Mouse (Mus musculus) left cerebral cortex, adult 18-20 months (tissue): Measurements from ENCODE around the gene Gnaz. TPM values are rescaled to one million over a fixed set of nuclear protein-coding genes. Genes with fewer than 3 reads are reported as not detected.
"Not testable (repeated sequence)": the region's sequence is repeated elsewhere in the genome, so short reads cannot be mapped to it uniquely, and the experiment has no call there.

Experiments
- DNase-seq, 2 experiments: peaks; one replicate each; pipeline ENCODE4 v3.0.0; 2021 to 2022; ENCODE audit warnings: low spot score in 2 of 2, mixed read lengths in 1 of 2
- total RNA-seq, 2 experiments: library from RNA; stranded (reverse); gene quantifications; 2 replicates each; pipeline ENCODE4 v1.2.3; 2021

Gene Gnaz
- total RNA-seq, 2 experiments from 2014 or later: 120 to 126 TPM

DNA sequence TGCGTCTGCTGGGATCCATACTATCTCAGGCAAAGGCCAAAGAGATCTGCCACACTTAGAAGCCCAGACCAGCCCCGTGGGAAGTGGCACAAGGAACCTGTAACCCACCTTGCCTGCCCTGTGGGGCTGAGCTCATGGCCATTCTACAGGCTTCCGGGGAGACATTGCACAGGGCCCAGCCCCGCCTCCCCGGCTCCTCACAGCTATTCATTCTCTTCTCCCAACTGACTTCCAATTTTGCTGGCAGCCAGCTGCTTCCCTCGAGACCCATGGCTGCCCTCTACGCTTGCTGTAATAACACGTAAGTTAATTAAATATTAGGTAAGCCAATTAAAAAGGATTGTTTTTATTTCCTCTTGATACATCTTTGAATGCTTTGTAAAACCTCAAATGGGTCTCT, 59.5 kb downstream of the Gnaz start:
- no peak for DNase-seq

DNA sequence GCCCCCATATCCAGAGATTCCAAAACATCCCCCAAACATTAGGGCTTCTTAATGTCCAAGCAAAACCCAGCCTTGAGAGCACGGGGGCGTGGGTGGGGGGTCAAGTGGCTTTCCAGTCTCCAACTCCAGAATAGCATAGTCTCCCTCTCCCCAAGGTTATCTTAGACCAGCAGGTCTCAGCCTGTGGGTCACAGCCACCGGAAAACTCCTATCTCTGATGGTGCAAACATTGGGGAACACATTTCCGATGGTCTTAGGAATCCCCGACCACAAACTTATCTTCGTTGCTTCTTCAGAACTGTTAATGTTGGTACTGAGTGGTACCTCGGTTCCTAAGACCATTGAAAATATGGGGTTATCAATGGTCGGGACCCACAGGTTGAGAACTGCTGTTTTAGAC, 61.8 kb downstream of the Gnaz start:
- no peak for DNase-seq

DNA sequence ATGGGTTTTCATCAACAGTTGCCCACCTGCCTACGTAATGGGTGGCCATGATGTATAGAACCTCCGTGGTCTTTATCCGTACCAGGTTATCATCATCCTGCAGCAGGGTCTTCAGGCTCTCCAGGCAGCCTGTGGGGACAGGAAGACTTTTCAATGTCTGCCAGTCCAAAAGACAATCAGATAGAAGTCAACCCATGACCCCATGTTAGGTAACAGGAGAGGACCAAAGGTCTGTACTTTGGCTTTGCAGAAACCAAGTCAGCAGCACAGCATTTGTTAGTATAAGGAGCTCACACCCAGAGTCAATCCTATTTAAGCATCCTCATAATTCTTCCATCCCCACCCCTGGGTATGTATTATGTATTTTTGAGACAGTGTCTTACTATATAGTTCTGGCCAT, 62.7 kb downstream of the Gnaz start:
- DNase-seq: no peak

DNA sequence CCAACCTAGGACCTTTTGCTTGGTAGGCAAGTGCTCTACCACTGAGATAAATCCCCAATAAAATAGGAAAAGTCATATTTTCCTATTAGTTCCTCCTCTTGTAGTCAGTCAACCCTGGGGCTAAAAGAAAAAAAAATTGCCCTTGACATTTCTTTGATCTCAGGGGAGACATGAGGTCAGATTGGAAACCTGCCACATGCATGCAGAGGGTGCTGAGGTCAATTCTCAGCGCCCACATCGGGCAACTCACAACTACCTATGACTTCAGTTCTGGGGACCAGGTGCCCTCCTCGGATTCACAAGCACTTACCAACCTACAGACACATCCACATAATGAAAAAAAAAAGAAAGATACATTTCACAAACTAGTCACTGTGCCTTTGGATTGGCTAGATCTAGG, 63.3 kb downstream of the Gnaz start:
- no peak for DNase-seq

DNA sequence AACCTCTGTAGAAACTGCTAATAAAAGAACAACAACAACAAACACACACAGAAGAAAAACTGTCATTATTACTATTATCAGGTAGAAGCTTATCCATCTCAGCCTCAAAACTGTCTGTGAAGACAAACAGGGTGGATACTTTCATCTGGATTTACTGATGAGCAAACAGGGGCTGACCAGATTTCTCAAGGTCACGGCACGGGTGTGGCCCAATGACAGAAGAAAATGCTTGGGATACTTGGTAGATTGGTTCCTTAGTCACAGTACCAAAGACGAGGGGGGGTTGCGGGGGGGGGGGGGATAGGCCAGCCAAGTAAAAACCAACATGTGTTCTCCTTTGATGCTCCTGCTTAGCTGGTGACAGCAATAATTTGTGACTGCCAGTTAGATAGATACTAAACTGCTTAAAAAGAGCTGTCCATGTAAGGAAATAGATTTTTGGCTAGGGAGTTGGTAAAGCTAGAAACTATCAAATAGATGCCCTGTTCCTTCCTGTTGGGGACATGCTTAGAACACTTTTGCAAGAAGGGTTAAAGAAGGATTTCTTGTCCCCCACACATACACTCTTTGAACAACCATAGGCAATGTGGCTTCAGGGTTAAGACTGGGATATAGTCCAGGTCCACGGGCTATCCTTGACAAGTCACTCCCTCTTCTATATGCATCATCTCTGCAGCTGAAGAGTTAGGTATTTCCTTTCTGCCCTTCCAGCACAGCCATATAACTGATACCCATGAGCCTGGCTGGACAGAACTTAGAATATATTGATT, 64.6 kb downstream of the Gnaz start:
- DNase-seq: no peak

DNA sequence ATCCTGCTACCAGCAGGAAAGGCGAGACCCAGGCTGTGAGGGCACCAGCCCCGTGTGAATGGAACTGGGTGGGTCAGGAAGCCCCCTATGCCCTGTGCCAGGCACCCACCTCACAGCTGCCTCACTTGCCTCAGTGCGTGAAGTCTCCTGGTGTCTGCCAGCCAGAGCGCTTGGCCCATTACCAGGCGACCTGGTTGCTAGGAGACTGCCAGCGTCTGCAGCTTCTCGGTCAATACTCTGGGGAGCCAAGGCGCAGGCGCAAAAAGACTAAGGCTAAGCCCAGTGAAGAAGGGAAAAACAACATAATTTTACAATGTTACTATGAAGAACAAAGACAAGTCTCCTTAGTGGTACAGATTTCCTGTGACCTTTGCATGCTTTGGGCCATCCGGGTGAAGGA, 65.4 kb downstream of the Gnaz start, which contains the start of gene Rsph14:
Gene Rsph14 (minus strand): TSS at position 192 of the 400 bp plus-strand sequence.
- DNase-seq: peak; percentile 77 to 85

DNA sequence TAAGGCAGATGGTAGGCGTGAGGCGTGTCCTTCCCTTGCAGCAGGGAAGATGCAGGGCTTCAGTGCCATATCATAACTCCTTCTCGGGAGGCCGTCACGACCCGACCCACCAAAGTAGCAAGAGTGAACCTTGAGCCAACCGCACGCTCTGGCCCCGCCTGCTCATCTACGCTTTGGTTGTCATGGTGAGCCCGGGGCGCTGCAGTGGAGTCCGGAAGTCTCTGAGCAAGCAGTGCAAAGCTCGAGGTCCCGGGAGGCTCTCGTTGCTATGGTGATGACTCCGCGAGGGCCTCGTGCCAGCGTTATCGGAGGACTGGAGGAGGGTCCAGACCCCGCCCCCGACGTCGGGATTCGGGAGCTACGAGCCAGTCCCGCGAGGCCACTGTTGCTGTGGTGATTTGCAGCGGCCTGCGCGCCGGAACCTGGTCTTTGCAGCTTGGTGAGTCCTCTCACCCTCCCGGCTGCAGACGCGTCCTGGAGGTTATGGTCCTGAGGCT, 70.0 kb downstream of the Gnaz start, which contains the start of gene Rab36:
Gene Rab36 (plus strand): TSS at position 176 of the 497 bp plus-strand sequence.
- DNase-seq: peak; percentile 88 to 92

DNA sequence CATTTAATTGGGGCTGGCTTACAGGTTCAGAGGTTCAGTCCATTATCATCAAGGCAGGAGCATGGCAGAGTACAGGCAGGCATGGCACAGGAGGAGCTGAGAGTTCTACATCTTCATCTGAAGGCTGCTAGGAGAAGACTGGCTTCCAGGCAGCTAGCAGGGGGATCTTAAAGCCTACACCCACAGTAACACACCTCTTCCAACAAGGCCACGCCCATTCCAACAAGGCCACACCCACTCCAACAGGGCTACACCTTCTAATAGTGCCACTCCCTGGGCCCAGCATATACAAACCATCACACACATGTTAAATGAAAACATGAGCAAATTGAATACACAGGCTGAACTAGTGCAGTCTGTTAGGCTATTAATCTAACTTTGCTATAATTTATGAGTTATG, 75.1 kb downstream of the Gnaz start:
- DNase-seq: not testable (repeated sequence)

DNA sequence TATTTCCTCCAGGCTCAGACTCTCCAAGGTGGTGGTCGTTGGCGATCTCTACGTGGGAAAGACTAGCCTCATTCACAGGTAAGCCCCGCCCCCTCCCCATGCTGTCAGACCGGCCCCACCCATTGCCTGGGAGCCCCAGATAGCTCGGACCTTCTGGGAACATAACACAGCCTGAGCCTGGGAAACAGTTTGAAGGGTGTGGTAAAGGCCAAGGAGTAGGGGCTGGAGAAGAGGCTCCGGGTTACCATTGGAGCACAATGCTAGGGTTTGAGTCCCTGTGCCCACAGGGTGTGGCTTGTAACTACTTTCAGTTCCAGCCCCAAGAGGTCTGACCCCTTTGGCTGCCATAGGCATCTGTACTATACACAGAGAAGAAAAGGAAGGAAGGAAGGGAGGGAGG, 77.5 kb downstream of the Gnaz start:
- no peak for DNase-seq

DNA sequence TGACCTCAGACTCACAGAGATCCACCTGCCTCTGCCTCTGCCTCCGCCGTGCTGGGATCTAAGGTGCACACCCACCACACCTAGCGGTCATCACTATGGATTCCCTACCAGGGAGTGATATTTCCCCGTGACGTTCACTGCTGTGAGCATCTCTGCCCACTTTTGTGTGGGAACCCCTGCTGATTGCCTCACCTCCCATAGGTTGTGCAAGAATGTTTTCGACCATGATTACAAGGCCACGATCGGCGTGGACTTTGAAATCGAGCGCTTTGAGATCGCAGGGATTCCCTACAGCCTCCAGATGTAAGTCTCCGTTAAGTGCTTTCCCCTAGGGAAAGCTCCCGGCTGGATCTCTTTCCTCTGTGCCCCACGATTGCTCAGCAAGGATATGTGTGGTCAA, 78.9 kb downstream of the Gnaz start:
- no peak for DNase-seq

DNA sequence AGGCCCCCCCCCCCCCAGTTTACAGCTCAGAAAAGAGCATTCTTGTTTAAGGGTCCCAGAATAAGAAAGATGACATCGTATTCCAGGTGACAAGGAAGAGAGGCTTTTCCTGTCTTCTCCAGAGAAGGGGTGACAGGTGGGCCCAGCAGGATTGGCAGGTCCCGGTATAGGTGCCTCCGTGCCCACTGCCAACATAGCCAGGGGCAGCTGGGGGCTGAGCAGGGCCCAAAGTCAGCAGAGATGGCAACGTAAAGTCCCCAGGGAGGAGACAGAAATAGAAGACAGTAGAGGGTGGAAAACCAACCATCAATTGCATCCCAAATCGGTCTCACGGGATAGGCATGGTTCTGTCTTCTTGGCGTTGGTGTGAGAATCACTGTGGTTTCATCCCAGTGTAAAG, 81.7 kb downstream of the Gnaz start:
- no peak for DNase-seq

DNA sequence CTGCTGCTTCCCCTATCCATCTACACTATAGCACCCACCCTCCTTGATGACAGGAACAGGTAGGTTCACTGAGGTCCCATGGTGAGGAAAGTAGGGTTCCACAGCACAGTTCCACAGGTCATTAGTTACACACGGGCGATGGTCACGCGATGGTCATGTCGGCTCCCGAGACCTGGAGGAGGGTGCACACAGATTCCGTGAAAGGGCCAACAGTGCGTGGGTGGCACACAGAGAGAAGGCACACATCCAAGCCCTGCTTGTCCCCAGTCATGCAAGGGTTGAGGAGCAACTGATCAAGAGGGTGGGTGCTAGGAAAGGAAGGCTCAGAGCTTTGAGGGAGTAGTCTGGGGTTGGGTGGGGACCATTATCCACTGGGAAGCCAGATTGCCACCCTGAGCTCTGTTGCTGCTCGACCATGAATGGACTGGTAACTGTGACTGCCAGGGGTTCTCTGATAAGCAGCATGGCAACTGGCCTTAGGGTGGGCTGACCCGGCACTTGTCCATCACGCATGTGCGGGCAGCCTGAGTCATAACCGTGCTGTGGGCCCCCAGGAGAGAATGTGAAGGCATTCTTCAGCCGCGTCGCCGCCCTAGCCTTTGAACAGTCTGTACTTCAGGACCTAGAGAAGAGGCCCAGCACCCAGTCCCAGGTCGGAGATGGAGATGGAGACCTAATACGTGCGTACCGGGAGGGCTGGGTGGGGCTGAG, 84.5 kb downstream of the Gnaz start:
- no peak for DNase-seq

DNA sequence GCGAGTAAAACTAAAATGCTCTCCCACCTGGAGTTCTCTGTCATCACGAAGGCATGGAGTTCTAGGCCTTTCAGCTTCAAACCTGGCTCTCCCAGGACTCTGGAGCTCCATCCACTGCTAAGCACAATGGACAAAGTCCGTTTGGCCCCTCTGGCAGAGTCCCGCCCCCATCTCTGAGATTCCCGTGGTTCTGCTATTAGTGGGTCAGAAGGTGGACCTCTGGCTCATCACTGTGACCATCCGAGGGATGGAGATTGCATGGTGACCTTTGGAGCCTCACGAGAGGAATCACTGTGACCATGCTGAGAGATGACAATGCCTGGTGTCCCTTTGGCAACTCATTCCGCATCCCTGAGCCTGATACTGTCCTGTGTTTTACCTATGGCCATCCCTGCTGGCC, 85.9 kb downstream of the Gnaz start:
- no peak for DNase-seq

DNA sequence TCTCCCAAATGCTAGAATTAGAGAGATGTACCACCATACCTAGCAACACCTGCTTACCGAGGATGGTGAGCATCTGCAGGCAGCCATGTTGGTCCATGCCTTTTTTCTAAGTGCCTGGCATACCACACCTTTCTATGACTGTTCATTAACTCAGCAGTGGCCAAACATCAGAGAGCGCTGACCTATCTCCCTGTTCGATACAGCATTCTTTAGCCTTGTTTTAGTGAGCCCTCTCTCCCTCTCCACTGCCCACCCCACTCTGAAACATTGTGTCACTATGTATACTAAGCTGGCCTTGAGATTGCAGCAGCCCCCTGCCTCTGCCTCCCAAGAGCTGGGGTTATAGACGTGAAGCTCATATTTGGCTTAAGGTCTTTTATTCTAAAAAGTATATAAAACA, 86.7 kb downstream of the Gnaz start:
- no peak for DNase-seq

DNA sequence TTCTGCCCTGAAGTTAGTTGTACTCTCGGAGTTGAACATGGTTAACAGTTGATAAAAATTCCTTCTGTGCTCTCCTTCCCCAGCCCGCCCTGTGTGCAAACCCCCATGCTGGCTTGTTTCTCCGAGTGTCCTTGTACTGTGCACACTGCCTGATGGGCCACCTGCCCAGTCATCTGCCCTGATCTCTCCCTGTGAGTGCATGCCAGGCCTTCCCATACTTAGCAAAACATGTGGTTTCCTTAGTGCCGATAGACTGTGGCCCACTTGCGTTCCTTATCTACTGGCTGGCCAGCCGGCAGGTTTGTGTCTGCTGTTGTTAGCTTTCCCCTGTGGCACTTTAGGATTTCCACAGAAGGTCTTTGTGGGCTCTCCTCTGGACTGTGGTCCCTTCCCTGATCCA, 87.1 kb downstream of the Gnaz start:
- DNase-seq: no peak

DNA sequence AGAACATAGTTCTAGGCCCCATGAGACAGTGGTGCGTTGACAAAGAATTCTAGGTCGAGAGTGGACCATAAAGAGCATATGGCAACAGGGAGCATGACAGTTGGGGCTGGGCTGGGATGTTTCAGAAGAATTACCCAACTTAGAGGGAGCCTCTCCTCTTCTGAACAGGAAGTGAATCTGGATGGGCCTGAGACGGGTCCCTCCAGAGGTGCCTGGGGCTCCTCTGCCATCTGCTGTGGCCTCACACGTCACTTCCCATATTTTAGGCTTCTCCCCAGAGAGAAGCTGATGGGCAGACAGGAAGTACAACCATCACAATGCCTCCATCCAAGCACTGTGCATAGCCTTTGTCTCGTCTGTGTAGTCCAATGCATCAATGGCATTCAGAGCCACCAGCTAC, 88.7 kb downstream of the Gnaz start:
- no peak for DNase-seq

DNA sequence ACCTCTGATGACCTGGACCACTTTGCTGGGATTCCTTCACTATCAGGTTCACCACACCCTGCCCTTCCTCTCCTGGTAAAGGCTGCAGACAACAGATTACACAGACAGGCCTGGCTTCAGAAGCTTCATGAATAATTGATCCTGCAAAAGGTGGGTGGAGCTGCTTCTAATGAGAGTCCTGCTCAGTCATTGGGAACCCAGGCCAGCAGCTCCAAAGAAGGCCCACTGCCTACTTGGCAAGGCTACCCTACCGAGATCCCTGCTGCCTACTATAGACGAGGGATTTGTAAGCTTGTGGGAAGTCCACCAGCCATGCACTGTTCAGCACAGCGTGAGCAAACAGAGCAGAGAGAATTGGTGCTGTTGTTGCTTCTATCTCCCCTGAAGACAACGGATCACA, 89.3 kb downstream of the Gnaz start:
- no peak for DNase-seq

DNA sequence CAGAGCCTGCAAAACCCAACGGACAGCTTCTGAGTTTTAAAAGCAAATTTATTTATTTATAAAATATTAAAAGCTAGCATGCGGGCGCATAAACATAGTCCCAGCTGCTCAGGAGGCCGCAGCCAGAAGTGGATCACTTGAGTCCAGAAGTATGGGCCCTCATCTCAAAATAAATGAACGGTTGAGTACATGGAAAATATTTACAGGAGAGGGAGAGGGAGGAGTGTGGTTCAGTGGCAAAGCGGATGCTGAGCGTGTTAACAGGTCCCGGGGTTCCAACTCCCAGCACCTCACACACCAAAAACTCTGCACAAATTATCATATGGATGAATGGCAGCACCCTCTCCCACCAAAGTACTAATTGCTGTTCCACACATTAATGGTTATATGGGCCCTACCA, 91.4 kb downstream of the Gnaz start:
- DNase-seq: no peak

DNA sequence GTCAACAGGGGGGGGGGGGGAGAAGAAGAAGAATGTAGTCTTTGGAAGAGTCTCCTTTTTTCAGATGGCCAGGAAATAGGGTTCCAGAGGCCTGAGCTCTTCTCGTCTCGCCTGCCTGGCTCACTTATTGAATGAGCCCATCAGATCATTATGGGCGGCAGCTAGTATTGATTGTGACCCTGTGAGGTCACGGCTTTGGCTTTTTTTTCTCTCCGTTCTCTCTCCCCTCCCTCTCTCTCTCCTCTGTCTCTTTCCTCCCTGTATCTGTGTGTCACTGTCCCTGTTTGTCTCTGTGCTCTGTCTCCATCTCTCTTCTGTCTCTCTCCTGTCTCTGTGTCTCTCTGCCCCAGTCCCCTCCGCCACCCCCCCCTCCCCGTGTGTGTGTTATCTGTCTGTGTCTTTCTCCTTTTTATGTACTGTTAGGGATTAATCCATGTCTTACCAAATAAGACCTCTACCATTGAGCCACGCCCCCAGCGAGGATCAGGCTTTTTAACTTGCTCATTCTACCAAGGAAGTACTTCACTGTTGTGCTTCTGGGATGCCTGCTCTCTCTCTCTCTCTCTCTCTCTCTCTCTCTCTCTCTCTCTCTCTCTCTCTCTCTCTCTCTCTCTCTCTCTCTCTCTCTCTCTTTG, 91.9 kb downstream of the Gnaz start:
- DNase-seq: no peak

DNA sequence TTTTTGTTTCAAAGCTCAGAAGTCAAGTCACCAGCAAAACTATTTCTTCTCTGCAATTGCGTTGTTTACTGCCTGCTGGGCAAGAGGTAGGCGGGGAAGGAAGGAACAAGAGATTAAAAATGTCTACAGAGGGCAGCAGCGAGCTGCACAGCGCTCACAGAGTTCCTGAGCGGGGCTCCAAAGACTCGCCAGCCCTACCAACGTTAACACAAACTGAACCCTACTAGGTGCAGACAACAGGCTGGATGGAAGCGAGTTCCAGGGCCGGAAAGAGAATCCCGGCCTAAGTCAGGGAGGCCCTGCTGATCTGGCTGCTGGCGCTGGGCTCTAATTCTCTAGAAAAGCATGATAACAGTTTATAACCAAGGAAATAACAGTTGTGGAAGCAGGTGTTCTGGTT, 92.4 kb downstream of the Gnaz start:
- peak; percentile 80 to 82 for DNase-seq

DNA sequence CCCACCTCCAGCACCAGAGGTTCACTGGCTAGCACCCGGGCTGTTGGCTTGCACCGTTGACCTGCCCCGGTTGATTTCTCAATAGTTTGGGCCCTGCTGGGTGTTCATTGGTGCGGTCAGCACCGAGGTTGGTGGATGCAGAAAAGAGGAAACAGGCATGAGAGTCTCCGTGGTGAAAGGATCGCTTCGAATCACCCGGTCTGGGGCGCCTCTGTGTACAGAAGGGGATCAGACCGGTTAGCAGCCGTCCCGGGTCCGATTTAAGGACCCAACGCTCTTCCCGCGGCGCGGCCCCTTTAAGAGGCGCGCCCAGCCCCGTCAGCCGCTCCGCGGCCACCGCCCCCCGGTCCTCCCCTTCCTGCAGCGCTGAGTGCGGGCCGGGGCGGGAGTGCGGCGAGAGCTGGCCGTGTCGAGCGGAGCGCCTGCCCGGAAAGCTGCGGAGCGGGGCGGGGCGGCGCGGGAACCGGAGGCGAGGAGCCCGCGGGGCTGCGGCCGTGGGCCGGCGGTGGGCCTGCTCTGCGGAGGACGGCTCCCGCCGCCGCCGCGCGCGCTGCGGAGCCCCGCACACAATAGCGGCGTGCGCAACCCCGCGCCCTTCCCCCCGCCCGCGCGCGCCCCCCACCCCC, 93.4 kb downstream of the Gnaz start, which contains the start of gene Bcr:
Gene Bcr (plus strand): TSS at position 376 of the 626 bp plus-strand sequence.
- peak; percentile 78 to 88 for DNase-seq
